Mouse (Mus musculus) yolk sac, embryonic 10.5 days (tissue): ENCODE results near the gene Lrrc8c.

ENCODE experiments used
- DNase-seq: peaks from one replicate; pipeline ENCODE4 v3.0.0-alpha.2; 2017; ENCODE audit warnings: low spot score

Gene Lrrc8c

GRCm38 (mm10) chr5:105519096-105519975 lies at the start of gene Lrrc8c:
Gene Lrrc8c, plus strand, starts transcription at chr5:105519388.
- DNase-seq, result peak; percentile 78

GRCm38 (mm10) chr5:105472983-105473705 lies 46.0 kb upstream of the Lrrc8c start:
- DNase-seq, result no peak

GRCm38 (mm10) chr5:105477527-105477926 lies 41.7 kb upstream of the Lrrc8c start:
- no peak for DNase-seq

GRCm38 (mm10) chr5:105479673-105480072 lies 39.5 kb upstream of the Lrrc8c start:
- DNase-seq, result no peak

GRCm38 (mm10) chr5:105480561-105480960 lies 38.6 kb upstream of the Lrrc8c start:
- DNase-seq, result no peak

- no peak for DNase-seq
These were observed 35.6 kb upstream of the Lrrc8c start for GRCm38 (mm10) chr5:105483632-105484031.

GRCm38 (mm10) chr5:105484247-105484646 lies 34.9 kb upstream of the Lrrc8c start:
- no peak for DNase-seq

- DNase-seq, result no peak
These were observed 34.3 kb upstream of the Lrrc8c start for GRCm38 (mm10) chr5:105484891-105485290.

- DNase-seq, result no peak
These were observed 29.0 kb upstream of the Lrrc8c start for GRCm38 (mm10) chr5:105490211-105490610.

GRCm38 (mm10) chr5:105491389-105491788 lies 27.8 kb upstream of the Lrrc8c start:
- DNase-seq, result no peak

GRCm38 (mm10) chr5:105492367-105493246 lies 26.6 kb upstream of the Lrrc8c start:
- DNase-seq, result no peak

GRCm38 (mm10) chr5:105493377-105493776 lies 25.8 kb upstream of the Lrrc8c start:
- no peak for DNase-seq

GRCm38 (mm10) chr5:105494246-105494917 lies 24.8 kb upstream of the Lrrc8c start:
- DNase-seq, result no peak

GRCm38 (mm10) chr5:105494918-105495901 lies 24.0 kb upstream of the Lrrc8c start:
- DNase-seq, result peak; percentile 59

GRCm38 (mm10) chr5:105496133-105496532 lies 23.1 kb upstream of the Lrrc8c start:
- DNase-seq, result no peak

GRCm38 (mm10) chr5:105496586-105496985 lies 22.6 kb upstream of the Lrrc8c start:
- DNase-seq, result no peak

GRCm38 (mm10) chr5:105498429-105499000 lies 20.7 kb upstream of the Lrrc8c start:
- no peak for DNase-seq

GRCm38 (mm10) chr5:105499396-105499795 lies 19.8 kb upstream of the Lrrc8c start:
- no peak for DNase-seq

- no peak for DNase-seq
These were observed 18.8 kb upstream of the Lrrc8c start for GRCm38 (mm10) chr5:105500132-105501121.
